Mouse (Mus musculus): ENCODE measurements around the gene Slc17a7.
A peak's percentile ranks its signal among the peaks of the same experiment; 100 is the strongest.

Slc17a7 gene

GRCm38 (mm10) chr7:45202654-45203053, 38.9 kb downstream of the Slc17a7 start:
- DNase-seq (ENCODE audit: low spot score), result no peak

GRCm38 (mm10) chr7:45204380-45205143, 40.8 kb downstream of the Slc17a7 start, which contains the start of gene Ccdc155:
Gene Ccdc155, minus strand, starts transcription at chr7:45204892.
- peak; percentile 91 for DNase-seq (ENCODE audit: low spot score)

- DNase-seq (ENCODE audit: low spot score), result no peak
Measured at GRCm38 (mm10) chr7:45208260-45208659, 44.5 kb downstream of the Slc17a7 start.

- no peak for DNase-seq (ENCODE audit: low spot score)
Measured at GRCm38 (mm10) chr7:45211070-45211469, 47.3 kb downstream of the Slc17a7 start.

- no peak for DNase-seq (ENCODE audit: low spot score)
Measured at GRCm38 (mm10) chr7:45211851-45212251, 48.1 kb downstream of the Slc17a7 start, which contains the start of gene Dkkl1. Gene Dkkl1, minus strand, starts transcription at chr7:45212147.

- no peak for DNase-seq (ENCODE audit: low spot score)
Measured at GRCm38 (mm10) chr7:45212356-45212755, 48.6 kb downstream of the Slc17a7 start.

GRCm38 (mm10) chr7:45213708-45214107, 50.0 kb downstream of the Slc17a7 start:
- DNase-seq (ENCODE audit: low spot score), result no peak

GRCm38 (mm10) chr7:45215673-45216441, 52.1 kb downstream of the Slc17a7 start, which contains the start of gene Tead2:
Gene Tead2, plus strand, starts transcription at chr7:45215753.
- DNase-seq (ENCODE audit: low spot score), result no peak

GRCm38 (mm10) chr7:45216442-45217183, 52.9 kb downstream of the Slc17a7 start:
- no peak for DNase-seq (ENCODE audit: low spot score)

- DNase-seq (ENCODE audit: low spot score), result no peak
Measured at GRCm38 (mm10) chr7:45221680-45222079, 57.9 kb downstream of the Slc17a7 start.

- DNase-seq (ENCODE audit: low spot score), result no peak
Measured at GRCm38 (mm10) chr7:45224826-45225225, 61.1 kb downstream of the Slc17a7 start.

Measured in T-cell, adult 2 months (primary cell).